Mouse (Mus musculus): Measurements from ENCODE around the gene Mpp2. TPM values are rescaled to one million over a fixed set of nuclear protein-coding genes. Genes with fewer than 3 reads are reported as not detected.

Gene Mpp2
- polyA plus RNA-seq, 1 experiment from 2014 or later = 3.9 TPM

GRCm38 (mm10) chr11:102095676-102096075 lies 7.4 kb upstream of the Mpp2 start:
- Histone ChIP-seq H3K27me3 (replicated peaks; ENCODE audit: insufficient read depth, low read length) (no peaks in the 10 kb centered on the region), H3K27ac (ENCODE audit: low read length) (no peak overlapping the region), H3K36me3 (ENCODE audit: insufficient read depth, low read length) (no peaks in the 10 kb centered on the region), H3K4me3 (ENCODE audit: low read depth, low read length) (no peak overlapping the region), H3K9me3 (ENCODE audit: low read length) (no peaks in the 10 kb centered on the region), H3K4me1 (ENCODE audit: insufficient read depth, low read depth, low read length) (no peaks in the 10 kb centered on the region), H3K4me2 (replicated peaks; ENCODE audit: low read depth, low read length) (no peak overlapping the region), H3K9ac (replicated peaks; ENCODE audit: low read depth) (no peak overlapping the region)
- DNase-seq (ENCODE audit: low spot score) (no peak), ATAC-seq (no peak)
- TF ChIP-seq EP300 (IDR thresholded peaks at IDR 0.05) = no peak
- TF ChIP-seq CTCF (IDR thresholded peaks at IDR 0.05) = no peak
- 74% methylated on average over 3 of the region's 3 CpGs for WGBS

- H3K36me3 ChIP-seq (ENCODE audit: insufficient read depth, low read length) = no peaks in the 10 kb centered on the region
- ATAC-seq (peak; percentile 50), DNase-seq (ENCODE audit: low spot score) (peak; percentile 81)
- H3K4me1 ChIP-seq (ENCODE audit: insufficient read depth, low read depth, low read length) = peaks cover 3% of the 10 kb centered on the region
- under 1% methylated on average over 20 of the region's 20 CpGs for WGBS
- H3K4me2 ChIP-seq (replicated peaks; ENCODE audit: low read depth, low read length) = peak overlapping the region; percentile 94
- no peaks in the 10 kb centered on the region for H3K9me3 ChIP-seq (ENCODE audit: low read length)
- no peak overlapping the region for H3K27ac ChIP-seq (ENCODE audit: low read length)
- peak overlapping the region; percentile 54 for H3K4me3 ChIP-seq (ENCODE audit: low read depth, low read length)
- no peaks in the 10 kb centered on the region for H3K27me3 ChIP-seq (replicated peaks; ENCODE audit: insufficient read depth, low read length)
- TF ChIP-seq CTCF (IDR thresholded peaks at IDR 0.05) = peak; percentile 63
- no peak for TF ChIP-seq EP300 (IDR thresholded peaks at IDR 0.05)
- H3K9ac ChIP-seq (replicated peaks; ENCODE audit: low read depth) = no peak overlapping the region
These were observed 933 bp upstream of the Mpp2 start for GRCm38 (mm10) chr11:102089088-102089808.

DNA sequence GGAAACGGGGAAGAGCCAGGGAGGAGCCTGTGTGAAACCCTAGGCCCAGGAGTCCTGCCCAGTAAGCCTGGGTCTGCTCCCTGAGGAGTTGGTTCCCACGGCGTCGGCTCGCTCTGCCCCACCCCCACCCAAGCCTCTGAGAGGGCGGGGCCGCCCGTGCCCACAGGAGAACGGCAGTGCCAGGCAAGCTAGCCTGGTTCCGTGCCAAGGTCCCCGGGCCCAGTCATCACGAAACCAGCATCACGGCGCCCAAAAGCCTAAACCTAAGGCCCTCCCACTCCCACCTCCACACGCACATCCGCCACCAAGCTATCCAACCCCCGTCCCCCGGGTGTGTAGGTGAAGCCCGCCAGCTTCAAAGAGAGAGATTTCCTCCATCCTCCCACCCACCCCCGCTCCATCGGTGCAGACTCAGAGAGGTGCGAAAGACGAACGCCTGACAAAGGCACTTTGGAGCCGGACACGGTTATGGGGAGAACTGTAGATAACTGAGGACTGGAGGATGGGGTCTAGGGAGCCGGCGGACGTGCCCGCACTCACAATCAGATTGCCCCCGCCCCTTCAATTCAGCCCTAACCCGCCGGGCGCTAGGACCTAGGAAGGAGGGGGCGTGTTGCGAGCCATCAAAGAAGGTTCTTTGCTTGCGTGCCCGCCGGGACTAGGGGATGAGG lies 1.1 kb downstream of the Mpp2 start:
- H3K27me3 ChIP-seq (replicated peaks; ENCODE audit: insufficient read depth, low read length) = no peaks in the 10 kb centered on the region
- WGBS = under 1% methylated on average over 39 of the region's 39 CpGs
- ATAC-seq (peak; percentile 77), DNase-seq (ENCODE audit: low spot score) (peak; percentile 82)
- H3K9me3 ChIP-seq (ENCODE audit: low read length) = no peaks in the 10 kb centered on the region
- H3K36me3 ChIP-seq (ENCODE audit: insufficient read depth, low read length) = no peaks in the 10 kb centered on the region
- peaks cover 8% of the 10 kb centered on the region for H3K4me1 ChIP-seq (ENCODE audit: insufficient read depth, low read depth, low read length)
- H3K4me3 ChIP-seq (ENCODE audit: low read depth, low read length) = peak overlapping the region; percentile 54
- peak overlapping the region; percentile 94 for H3K4me2 ChIP-seq (replicated peaks; ENCODE audit: low read depth, low read length)
- no peak for TF ChIP-seq CTCF (IDR thresholded peaks at IDR 0.05)
- no peak for TF ChIP-seq EP300 (IDR thresholded peaks at IDR 0.05)
- peak overlapping the region; percentile 44 for H3K9ac ChIP-seq (replicated peaks; ENCODE audit: low read depth)
- H3K27ac ChIP-seq (ENCODE audit: low read length) = peak overlapping the region; percentile 34

DNA sequence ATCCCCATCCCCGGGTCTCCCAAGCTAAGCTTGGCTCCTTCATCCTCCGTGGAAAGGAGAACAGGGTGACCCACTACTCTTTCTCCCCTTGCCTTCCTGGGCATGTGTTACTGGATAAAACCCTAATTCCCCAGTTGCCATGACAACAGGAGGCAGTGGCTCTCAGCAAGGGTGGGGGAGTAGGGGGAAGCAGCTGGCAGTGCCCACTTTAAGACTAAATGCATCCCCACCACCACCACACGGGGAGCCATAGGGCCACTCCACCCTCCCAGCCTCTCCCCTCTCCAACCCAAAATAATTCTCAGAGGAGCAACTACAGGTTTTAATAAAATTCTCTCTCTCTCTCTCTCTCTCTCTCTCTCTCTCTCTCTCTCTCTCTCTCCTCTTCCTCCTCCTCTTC lies 2.0 kb downstream of the Mpp2 start:
- peaks cover 8% of the 10 kb centered on the region for H3K4me1 ChIP-seq (ENCODE audit: insufficient read depth, low read depth, low read length)
- no peaks in the 10 kb centered on the region; the same call in 1 of the 2 replicates for H3K36me3 ChIP-seq (ENCODE audit: insufficient read depth, low read length)
- no peak overlapping the region for H3K27ac ChIP-seq (ENCODE audit: low read length)
- no peak for ATAC-seq
- no peak overlapping the region for H3K9ac ChIP-seq (replicated peaks; ENCODE audit: low read depth)
- no peaks in the 10 kb centered on the region for H3K27me3 ChIP-seq (replicated peaks; ENCODE audit: insufficient read depth, low read length)
- 13% methylated on average over 3 of the region's 3 CpGs for WGBS
- peak; percentile 30 for DNase-seq (ENCODE audit: low spot score)
- no peaks in the 10 kb centered on the region for H3K9me3 ChIP-seq (ENCODE audit: low read length)
- no peak overlapping the region for H3K4me3 ChIP-seq (ENCODE audit: low read depth, low read length)
- H3K4me2 ChIP-seq (replicated peaks; ENCODE audit: low read depth, low read length) = no peak overlapping the region
- TF ChIP-seq EP300 (IDR thresholded peaks at IDR 0.05) (no peak), CTCF (IDR thresholded peaks at IDR 0.05) (peak; percentile 27; the same call in 1 of the 2 replicates)

DNA sequence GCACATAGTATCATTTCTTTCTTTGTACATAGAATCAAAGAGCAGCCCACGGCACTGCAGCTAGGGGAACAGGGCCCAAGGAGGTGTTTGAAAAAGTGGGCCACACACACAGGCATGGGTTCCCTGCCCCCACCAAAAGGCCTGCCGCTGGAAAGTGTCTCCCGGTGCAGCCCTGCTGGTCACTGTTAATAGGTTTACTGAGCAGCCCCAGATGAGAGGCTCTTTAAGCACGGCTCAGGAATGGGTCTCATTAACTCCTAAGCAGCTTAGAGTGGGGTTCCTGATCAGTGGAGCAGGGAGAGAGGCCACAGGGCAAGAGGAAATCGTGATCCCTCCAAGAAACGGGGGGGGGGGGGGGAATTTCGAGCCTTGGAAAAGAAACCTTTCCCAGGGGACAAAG lies 4.2 kb downstream of the Mpp2 start:
- H3K9ac ChIP-seq (replicated peaks; ENCODE audit: low read depth) = no peak overlapping the region
- peaks cover 5% of the 10 kb centered on the region; the same call in 1 of the 2 replicates for H3K4me1 ChIP-seq (ENCODE audit: insufficient read depth, low read depth, low read length)
- no peak overlapping the region for H3K4me3 ChIP-seq (ENCODE audit: low read depth, low read length)
- no peaks in the 10 kb centered on the region; the same call in 1 of the 2 replicates for H3K36me3 ChIP-seq (ENCODE audit: insufficient read depth, low read length)
- H3K27ac ChIP-seq (ENCODE audit: low read length) = no peak overlapping the region
- ATAC-seq (no peak), DNase-seq (ENCODE audit: low spot score) (no peak)
- WGBS = 54% methylated on average over 7 of the region's 7 CpGs
- H3K9me3 ChIP-seq (ENCODE audit: low read length) = no peaks in the 10 kb centered on the region
- no peak overlapping the region for H3K4me2 ChIP-seq (replicated peaks; ENCODE audit: low read depth, low read length)
- no peaks in the 10 kb centered on the region for H3K27me3 ChIP-seq (replicated peaks; ENCODE audit: insufficient read depth, low read length)
- TF ChIP-seq EP300 (IDR thresholded peaks at IDR 0.05) (no peak), CTCF (IDR thresholded peaks at IDR 0.05) (no peak)

DNA sequence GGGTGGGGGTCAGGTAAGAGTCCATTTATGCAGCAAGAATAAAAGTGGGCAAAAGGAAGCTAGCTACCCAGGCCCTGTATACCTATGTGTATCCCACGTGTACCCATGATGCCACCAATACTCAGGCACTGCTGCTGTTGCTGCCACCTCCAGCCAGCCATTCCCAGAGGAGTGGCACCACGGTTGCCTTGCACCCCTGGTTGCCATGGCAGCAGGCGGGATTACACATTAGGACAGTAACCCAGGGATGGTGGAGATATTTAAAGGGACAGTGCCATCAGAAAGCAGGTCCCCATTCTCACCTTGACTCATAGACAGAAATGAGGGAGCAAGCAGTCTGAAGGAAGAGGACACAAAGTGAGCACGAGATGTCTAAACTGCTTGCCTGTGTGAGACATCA lies 5.1 kb downstream of the Mpp2 start:
- ATAC-seq = no peak
- WGBS = 56% methylated on average over 4 of the region's 4 CpGs
- no peak for DNase-seq (ENCODE audit: low spot score)
- Histone ChIP-seq H3K27me3 (replicated peaks; ENCODE audit: insufficient read depth, low read length) (no peaks in the 10 kb centered on the region), H3K36me3 (ENCODE audit: insufficient read depth, low read length) (no peaks in the 10 kb centered on the region; the same call in 1 of the 2 replicates), H3K4me2 (replicated peaks; ENCODE audit: low read depth, low read length) (no peak overlapping the region), H3K27ac (ENCODE audit: low read length) (no peak overlapping the region), H3K4me1 (ENCODE audit: insufficient read depth, low read depth, low read length) (peaks cover 4% of the 10 kb centered on the region; the same call in 1 of the 2 replicates), H3K4me3 (ENCODE audit: low read depth, low read length) (no peak overlapping the region), H3K9ac (replicated peaks; ENCODE audit: low read depth) (no peak overlapping the region), H3K9me3 (ENCODE audit: low read length) (no peaks in the 10 kb centered on the region)
- TF ChIP-seq EP300 (IDR thresholded peaks at IDR 0.05) = no peak
- no peak for TF ChIP-seq CTCF (IDR thresholded peaks at IDR 0.05)

Measured in lung, postnatal 0 days (tissue).